Mouse (Mus musculus) ES-Bruce4 (cell line): ENCODE data around the gene Prn. TPM values are rescaled to one million over a fixed set of nuclear protein-coding genes. Genes with fewer than 3 reads are reported as not detected.

ENCODE experiments used
- H3K27ac ChIP-seq: 2 replicates; pipeline ENCODE4 v1.5.1; 2012; ENCODE audit warnings: low read length, inconsistent platforms; ENCODE audit not compliant: insufficient read depth
- H3K27me3 ChIP-seq: 2 replicates; pipeline ENCODE4 v1.6.1; 2012; ENCODE audit warnings: mild to moderate bottlenecking, low read length, inconsistent platforms; ENCODE audit not compliant: control insufficient read depth, poor library complexity, insufficient read depth, severe bottlenecking
- H3K36me3 ChIP-seq: 2 replicates; pipeline ENCODE4 v1.6.1; 2012; ENCODE audit warnings: inconsistent platforms, mild to moderate bottlenecking, low read length, moderate library complexity; ENCODE audit not compliant: control insufficient read depth, poor library complexity, insufficient read depth, severe bottlenecking
- H3K4me1 ChIP-seq: one replicate; pipeline ENCODE4 v1.8.1; 2011; ENCODE audit warnings: low read length; ENCODE audit not compliant: control insufficient read depth, insufficient read depth
- H3K4me3 ChIP-seq: 2 replicates; pipeline ENCODE4 v1.5.1; 2011; ENCODE audit warnings: low read depth, mild to moderate bottlenecking, low read length
- H3K9ac ChIP-seq: 2 replicates; pipeline ENCODE4 v1.6.1; 2012; ENCODE audit warnings: low read depth, mild to moderate bottlenecking, inconsistent platforms; ENCODE audit not compliant: poor library complexity, severe bottlenecking
- H3K9me3 ChIP-seq: replicated peaks from 2 replicates; pipeline ENCODE4 v1.6.1; 2012; ENCODE audit warnings: mild to moderate bottlenecking, low read length, inconsistent platforms; ENCODE audit not compliant: control insufficient read depth, poor library complexity, insufficient read depth, severe bottlenecking
- CTCF ChIP-seq: IDR thresholded peaks from one replicate; pipeline ENCODE4 v1.8.1; 2011; ENCODE audit warnings: low read depth, low read length
- EP300 ChIP-seq: IDR thresholded peaks from 2 replicates; pipeline ENCODE4 v1.6.1; 2011; ENCODE audit warnings: low read depth, low read length; ENCODE audit not compliant: insufficient read depth
- POLR2A ChIP-seq: IDR thresholded peaks from one replicate; pipeline ENCODE4 v1.8.1; 2011; ENCODE audit warnings: low read length; ENCODE audit not compliant: insufficient read depth
- polyA plus RNA-seq: library from polyadenylated mRNA; stranded (reverse); fragments of >200 nt; gene quantifications from 2 replicates; pipeline ENCODE4 v1.2.4, GENCODE M21; 2011; ENCODE audit warnings: low read depth; ENCODE audit not compliant: missing spikeins, insufficient read depth, insufficient read length

Gene Prn
- polyA plus RNA-seq, 1 experiment = not detected

GRCm38 (mm10) chr2:131982546-131983196 lies 72.9 kb downstream of the Prn start:
- Histone ChIP-seq H3K27me3 (no peaks in the 10 kb centered on the region), H3K9ac (no peak overlapping the region), H3K27ac (no peak overlapping the region), H3K4me3 (no peak overlapping the region), H3K9me3 (no peaks in the 10 kb centered on the region), H3K4me1 (no peaks in the 10 kb centered on the region), H3K36me3 (no peaks in the 10 kb centered on the region)
- TF ChIP-seq POLR2A (no peak), CTCF (peak; percentile 77)

GRCm38 (mm10) chr2:131987950-131988349 lies 78.2 kb downstream of the Prn start:
- Histone ChIP-seq H3K9ac (no peak overlapping the region), H3K4me1 (no peaks in the 10 kb centered on the region), H3K4me3 (no peak overlapping the region), H3K27ac (no peak overlapping the region), H3K9me3 (no peaks in the 10 kb centered on the region), H3K27me3 (no peaks in the 10 kb centered on the region), H3K36me3 (no peaks in the 10 kb centered on the region)
- no peak for TF ChIP-seq CTCF
- TF ChIP-seq POLR2A = no peak
- TF ChIP-seq EP300 = no peak

GRCm38 (mm10) chr2:131988550-131988949 lies 78.8 kb downstream of the Prn start:
- Histone ChIP-seq H3K4me1 (no peaks in the 10 kb centered on the region), H3K36me3 (no peaks in the 10 kb centered on the region), H3K9ac (no peak overlapping the region), H3K27ac (no peak overlapping the region), H3K4me3 (no peak overlapping the region), H3K27me3 (no peaks in the 10 kb centered on the region), H3K9me3 (no peaks in the 10 kb centered on the region)
- no peak for TF ChIP-seq EP300
- TF ChIP-seq POLR2A = no peak
- TF ChIP-seq CTCF = no peak

- Histone ChIP-seq H3K9me3 (no peaks in the 10 kb centered on the region), H3K4me1 (no peaks in the 10 kb centered on the region), H3K27me3 (no peaks in the 10 kb centered on the region), H3K9ac (no peak overlapping the region), H3K27ac (no peak overlapping the region), H3K4me3 (no peak overlapping the region), H3K36me3 (no peaks in the 10 kb centered on the region)
- TF ChIP-seq EP300 (no peak), POLR2A (no peak), CTCF (no peak)
Observed at GRCm38 (mm10) chr2:131992487-131992886, 82.7 kb downstream of the Prn start.

- H3K36me3 ChIP-seq = no peaks in the 10 kb centered on the region
- H3K9me3 ChIP-seq = no peaks in the 10 kb centered on the region
- H3K4me3 ChIP-seq = no peak overlapping the region
- no peak overlapping the region for H3K9ac ChIP-seq
- H3K4me1 ChIP-seq = no peaks in the 10 kb centered on the region
- no peaks in the 10 kb centered on the region for H3K27me3 ChIP-seq
- no peak overlapping the region for H3K27ac ChIP-seq
- no peak for TF ChIP-seq POLR2A
Observed at GRCm38 (mm10) chr2:131993151-131993550, 83.4 kb downstream of the Prn start.

- no peak for TF ChIP-seq CTCF
- TF ChIP-seq EP300 = no peak
- no peak for TF ChIP-seq POLR2A
- H3K9me3 ChIP-seq = no peaks in the 10 kb centered on the region
- no peaks in the 10 kb centered on the region for H3K4me1 ChIP-seq
- no peaks in the 10 kb centered on the region for H3K27me3 ChIP-seq
- H3K9ac ChIP-seq = no peak overlapping the region
- no peak overlapping the region for H3K4me3 ChIP-seq
- no peak overlapping the region for H3K27ac ChIP-seq
- no peaks in the 10 kb centered on the region for H3K36me3 ChIP-seq
Observed at GRCm38 (mm10) chr2:131993563-131994088, 83.9 kb downstream of the Prn start.
